Mouse (Mus musculus) kidney, postnatal 14 days (tissue): ENCODE data around the gene Cdkl1.
A peak's percentile ranks its signal among the peaks of the same experiment; 100 is the strongest.

ENCODE experiments used
- DNase-seq: peaks from one replicate; pipeline ENCODE4 v3.0.0; 2022; ENCODE audit warnings: mixed read lengths

Cdkl1 gene

GRCm38 (mm10) chr12:69790530-69791505, at the start of gene Cdkl1:
Cdkl1 (minus strand) TSS chr12:69791267.
- DNase-seq, result peak; percentile 92

GRCm38 (mm10) chr12:69838376-69838775, 47.3 kb upstream of the Cdkl1 start:
- DNase-seq, result no peak

GRCm38 (mm10) chr12:69833982-69834604, 43.0 kb upstream of the Cdkl1 start:
- DNase-seq, result no peak

GRCm38 (mm10) chr12:69831239-69831910, 40.3 kb upstream of the Cdkl1 start:
- no peak for DNase-seq

- DNase-seq, result no peak
These were observed 37.1 kb upstream of the Cdkl1 start for GRCm38 (mm10) chr12:69828214-69828613.

GRCm38 (mm10) chr12:69824881-69825597, 34.0 kb upstream of the Cdkl1 start:
- no peak for DNase-seq

GRCm38 (mm10) chr12:69814272-69814671, 23.2 kb upstream of the Cdkl1 start:
- DNase-seq, result no peak

GRCm38 (mm10) chr12:69813596-69813995, 22.5 kb upstream of the Cdkl1 start:
- no peak for DNase-seq

GRCm38 (mm10) chr12:69812986-69813385, 21.9 kb upstream of the Cdkl1 start:
- no peak for DNase-seq

GRCm38 (mm10) chr12:69811976-69812375, 20.9 kb upstream of the Cdkl1 start:
- no peak for DNase-seq

GRCm38 (mm10) chr12:69809439-69809838, 18.4 kb upstream of the Cdkl1 start:
- DNase-seq, result no peak

GRCm38 (mm10) chr12:69807399-69807985, 16.4 kb upstream of the Cdkl1 start:
- DNase-seq, result peak; percentile 45

GRCm38 (mm10) chr12:69805148-69805547, 14.1 kb upstream of the Cdkl1 start:
- no peak for DNase-seq

GRCm38 (mm10) chr12:69804393-69805070, 13.5 kb upstream of the Cdkl1 start:
- DNase-seq, result no peak

GRCm38 (mm10) chr12:69803196-69803595, 12.1 kb upstream of the Cdkl1 start:
- DNase-seq, result no peak

GRCm38 (mm10) chr12:69800586-69800985, 9.5 kb upstream of the Cdkl1 start:
- DNase-seq, result no peak

- peak; percentile 87 for DNase-seq
These were observed 5.2 kb upstream of the Cdkl1 start for GRCm38 (mm10) chr12:69796311-69796710.

GRCm38 (mm10) chr12:69789766-69790529, 1.1 kb downstream of the Cdkl1 start:
- peak; percentile 62 for DNase-seq

GRCm38 (mm10) chr12:69788380-69788779, 2.7 kb downstream of the Cdkl1 start:
- DNase-seq, result peak; percentile 34

- DNase-seq, result no peak
These were observed 5.6 kb downstream of the Cdkl1 start for GRCm38 (mm10) chr12:69785471-69785870.
